Mouse (Mus musculus): Measurements from ENCODE around the gene Thtpa. TPM values are rescaled to one million over a fixed set of nuclear protein-coding genes. Genes with fewer than 3 reads are reported as not detected.
A peak's percentile ranks its signal among the peaks of the same experiment; 100 is the strongest.

Gene Thtpa
- total RNA-seq, 4 experiments from 2014 or later: 16.1 to 22.6 (median 21.0) TPM

GRCm38 (mm10) chr14:55106990-55107389 lies 12.4 kb downstream of the Thtpa start:
- no peak for DNase-seq

DNA sequence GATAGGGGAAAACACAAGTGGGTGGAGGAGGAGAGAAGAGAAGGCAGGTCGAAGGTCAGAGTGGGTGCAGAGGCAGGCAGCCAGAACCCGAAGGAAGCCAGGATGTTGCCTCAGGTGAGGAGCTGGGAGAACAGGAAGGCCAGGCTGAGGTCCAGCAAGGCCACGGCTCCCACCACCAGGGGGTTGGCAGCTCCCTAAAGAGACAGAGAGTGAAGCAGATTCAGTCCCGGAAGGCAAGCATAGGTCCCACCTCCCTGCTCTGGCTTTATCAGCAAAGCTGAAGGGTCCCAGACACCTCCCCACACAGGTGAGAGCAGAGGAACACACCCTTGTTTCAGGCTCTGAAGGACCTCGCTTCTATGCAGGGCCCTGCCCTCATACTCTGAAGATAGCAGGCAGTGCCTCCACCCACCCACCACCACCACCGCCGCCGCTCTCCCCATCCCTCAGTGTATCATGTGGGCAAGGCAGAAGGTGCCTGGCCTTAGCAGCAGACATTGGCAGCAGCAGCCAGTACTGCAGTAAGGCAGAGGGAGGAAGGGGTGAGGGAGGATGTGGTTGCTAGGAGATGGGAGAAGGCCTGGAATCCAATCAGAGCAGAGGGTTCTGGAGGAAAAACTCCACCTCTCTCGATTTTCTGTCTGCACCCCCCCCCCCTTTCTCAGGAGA lies 13.8 kb downstream of the Thtpa start:
- no peak for DNase-seq

GRCm38 (mm10) chr14:55109048-55109873 lies 14.7 kb downstream of the Thtpa start:
- DNase-seq: no peak

DNA sequence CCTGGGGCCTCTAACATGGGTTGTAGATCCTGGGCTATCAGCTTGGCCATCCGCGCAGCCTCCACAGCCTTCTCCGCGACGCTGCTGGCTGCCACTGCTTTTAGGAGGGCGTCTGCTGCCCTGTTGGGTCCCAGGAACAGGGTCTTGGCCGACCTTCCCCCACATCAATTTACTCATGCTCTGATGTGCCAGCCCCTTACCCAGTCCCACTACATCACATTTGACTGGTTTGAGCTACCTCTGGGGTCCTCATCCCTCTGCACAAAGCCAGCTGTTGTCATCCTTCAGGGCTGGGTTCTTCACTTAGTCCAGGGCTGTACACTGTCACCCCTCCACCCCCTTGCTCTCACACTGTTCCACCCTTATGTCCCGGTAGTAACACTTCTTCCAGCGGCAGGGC lies 15.5 kb downstream of the Thtpa start:
- no peak for DNase-seq

GRCm38 (mm10) chr14:55111720-55112119 lies 17.1 kb downstream of the Thtpa start:
- DNase-seq: no peak

DNA sequence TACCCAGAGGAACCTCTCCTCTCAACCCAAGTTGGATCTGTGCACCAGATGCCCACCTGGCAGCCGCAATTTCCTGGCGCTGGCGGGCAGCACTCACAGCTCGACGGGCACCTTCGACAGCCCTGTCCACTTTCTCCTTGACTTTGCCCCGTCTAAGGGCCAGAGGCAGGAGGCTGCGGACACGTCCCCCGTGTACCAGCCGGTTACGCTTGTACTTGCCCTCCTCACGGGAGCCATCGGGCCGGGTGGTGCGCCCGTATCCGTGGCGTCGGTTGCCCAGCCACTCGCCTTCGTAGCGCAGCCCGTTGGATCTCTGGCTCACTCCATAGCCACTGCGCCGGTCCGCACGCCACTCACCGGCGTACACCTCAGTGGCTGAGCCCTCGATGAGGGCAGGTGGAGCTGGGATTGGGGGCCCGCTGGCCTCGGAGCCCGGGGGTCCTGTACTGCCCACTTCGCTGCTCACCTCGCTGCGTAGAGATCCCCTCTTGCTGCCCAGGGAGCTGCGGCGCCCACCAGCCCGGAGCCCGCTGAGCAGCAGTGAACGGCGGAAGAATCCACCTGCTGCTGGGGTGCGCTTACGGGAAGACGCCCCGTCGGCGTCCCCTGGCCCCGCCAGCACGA lies 18.9 kb downstream of the Thtpa start:
- no peak for DNase-seq

DNA sequence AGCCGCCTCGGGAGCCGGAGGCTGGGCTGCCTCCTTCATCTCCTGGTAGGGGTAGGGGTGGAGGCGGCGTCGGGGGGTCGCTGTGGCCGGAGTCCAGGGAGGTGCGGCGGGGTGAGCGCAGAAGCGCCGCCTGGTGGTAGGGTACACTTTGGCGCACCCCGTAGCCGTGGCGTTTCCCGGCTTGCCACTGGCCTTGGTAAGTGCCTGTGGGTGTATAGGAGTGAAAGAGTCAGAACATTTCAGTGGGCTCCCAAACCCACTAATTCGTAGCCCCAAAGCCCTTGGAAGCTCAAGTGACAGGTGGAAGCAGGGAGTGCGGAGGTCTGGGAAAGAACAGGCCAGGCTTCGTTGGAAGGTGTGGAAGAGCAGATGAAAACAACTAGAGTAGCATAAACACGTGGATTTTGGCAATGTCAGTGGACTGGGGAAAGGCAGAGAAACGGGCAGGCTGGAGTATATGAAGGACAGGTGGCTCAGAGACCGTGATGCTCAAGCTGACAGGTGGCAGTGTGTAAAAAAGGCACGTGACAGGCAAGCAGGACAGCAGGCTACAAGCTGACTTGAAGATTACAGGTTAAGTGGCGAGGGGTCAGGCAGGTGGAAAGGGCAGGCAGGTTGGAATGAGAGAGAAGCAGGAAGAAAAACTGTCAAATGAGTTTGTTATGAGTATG lies 19.5 kb downstream of the Thtpa start:
- DNase-seq: no peak

DNA sequence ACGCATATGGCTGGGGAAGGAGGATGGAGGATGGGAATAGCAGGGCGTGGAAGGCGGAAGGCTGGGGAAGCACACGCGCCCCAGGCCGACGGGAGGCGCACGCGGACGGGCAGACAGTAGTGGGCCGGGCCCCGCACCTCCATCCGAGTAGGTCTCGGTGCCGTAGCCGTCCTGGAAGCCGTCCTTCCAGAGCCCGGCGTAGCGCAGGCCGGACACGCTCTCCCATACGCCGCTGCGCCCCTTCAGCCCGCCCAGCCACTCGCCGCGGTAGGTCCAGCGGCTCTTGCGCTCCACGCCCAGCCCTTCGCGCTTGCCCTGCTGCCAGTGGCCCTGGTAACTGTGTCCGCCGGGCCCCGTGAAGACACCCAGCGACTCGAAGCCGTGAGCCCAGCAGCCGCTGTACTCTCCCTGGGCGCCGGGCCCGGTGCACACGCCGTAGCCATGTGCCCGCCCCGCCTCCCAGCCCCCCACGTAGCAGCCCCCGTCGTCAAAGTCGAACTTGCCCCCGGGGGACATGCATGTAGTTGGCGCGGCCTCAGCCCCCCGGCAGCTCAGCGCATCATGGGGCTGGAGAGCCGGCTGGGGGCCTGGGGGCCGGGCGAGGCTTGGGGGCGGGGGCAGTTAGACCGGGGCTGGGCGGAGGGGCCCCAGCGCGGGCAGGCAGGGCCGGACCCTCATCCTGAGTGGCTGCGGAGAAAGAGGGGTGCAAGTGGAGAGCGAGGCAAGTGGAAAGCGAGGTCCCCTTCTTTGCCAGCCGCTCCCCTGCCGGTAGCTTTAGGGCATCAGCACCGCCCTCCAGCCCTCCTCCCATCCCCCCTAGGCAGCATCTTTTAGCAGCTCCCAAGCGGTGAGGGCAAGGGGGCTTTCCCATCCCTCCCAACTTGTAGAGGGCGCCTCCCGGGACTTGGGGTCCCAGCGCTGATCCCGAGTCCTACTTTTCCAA lies 20.4 kb downstream of the Thtpa start:
- no peak for DNase-seq

DNA sequence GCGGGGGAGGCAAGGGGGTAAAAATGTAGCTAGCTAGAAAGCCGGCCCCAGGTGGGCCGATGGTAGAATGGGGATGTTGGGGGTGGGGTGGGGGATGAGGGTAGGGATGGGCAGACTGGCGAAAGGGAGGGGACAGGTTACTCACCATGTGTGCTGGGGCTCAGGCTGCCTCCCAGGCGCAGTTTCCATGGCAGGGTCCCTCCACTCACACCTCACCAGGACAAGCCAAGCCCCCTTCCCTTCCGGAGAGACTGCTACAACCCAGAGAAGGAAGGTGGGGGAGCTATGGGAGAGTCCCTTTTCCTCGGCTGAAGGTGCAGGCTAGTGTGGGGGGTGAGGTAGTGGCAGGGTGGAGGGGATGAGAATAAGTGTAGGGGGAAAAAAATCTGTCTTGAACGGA lies 21.3 kb downstream of the Thtpa start:
- DNase-seq: no peak

DNA sequence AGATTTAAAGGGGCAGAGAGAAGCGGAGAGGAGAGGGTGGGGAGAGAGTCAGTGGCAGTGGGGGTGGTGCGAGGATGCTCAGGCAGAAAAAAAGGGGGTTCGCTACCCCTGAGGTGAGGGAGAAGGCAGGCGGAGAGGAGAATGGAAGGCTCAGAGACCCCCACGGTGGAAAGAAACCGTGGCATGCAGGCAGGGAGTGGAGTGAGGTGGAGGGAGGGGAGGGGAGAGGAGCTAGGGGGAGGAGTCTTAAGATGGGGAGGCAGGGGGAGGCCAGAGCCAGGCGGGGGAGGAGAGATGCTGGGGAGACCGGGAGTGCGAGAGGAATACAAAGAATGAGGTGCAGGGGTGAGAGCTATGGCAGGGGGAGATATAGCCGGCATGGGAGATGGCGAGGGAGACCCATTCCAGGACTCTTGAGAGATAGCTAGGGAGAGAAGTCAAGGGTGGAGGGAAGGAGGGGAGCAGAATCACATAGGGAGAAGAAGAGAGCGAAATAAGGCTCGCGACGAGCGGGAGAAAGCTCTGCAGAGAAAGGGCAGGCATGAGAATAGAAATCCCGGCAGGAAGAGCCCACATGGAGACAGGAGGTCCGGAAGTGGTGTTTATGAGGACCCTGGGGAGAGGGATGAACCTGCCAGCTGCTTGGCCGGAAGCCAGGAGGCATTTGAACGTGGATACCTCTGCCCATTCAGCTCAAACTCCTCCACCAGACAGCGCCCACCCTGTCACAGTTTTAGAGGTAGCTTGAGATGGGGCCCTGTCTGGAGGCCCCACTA lies 22.0 kb downstream of the Thtpa start, which contains the start of gene Jph4:
Jph4 (minus strand) TSS at position 511 of the 776 bp plus-strand sequence.
- DNase-seq: no peak

- no peak for DNase-seq
Measured at GRCm38 (mm10) chr14:55118852-55119251, 24.3 kb downstream of the Thtpa start.

GRCm38 (mm10) chr14:55119421-55120134 lies 25.0 kb downstream of the Thtpa start:
- no peak for DNase-seq

DNA sequence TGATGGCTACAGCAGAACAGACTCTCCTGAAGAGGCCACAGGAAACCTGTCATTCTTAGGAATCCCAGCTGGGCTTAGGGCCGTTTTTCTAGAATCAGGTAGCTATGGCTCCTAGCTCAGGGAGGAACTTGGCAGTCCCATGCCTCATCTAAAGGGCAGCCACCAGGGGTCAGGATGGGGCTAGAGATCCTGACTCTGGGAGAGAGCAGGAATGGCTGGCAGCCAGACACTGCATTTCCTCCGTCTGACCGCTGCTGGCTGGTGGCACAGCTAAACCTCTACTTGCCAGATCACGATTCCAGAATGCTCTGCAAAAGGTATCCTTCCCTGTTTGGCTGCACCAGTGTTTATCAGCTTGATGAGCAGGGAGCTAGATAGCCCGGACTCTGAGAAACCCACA lies 27.4 kb downstream of the Thtpa start:
- DNase-seq: peak; percentile 72

- no peak for DNase-seq
Measured at GRCm38 (mm10) chr14:55122359-55122758, 27.8 kb downstream of the Thtpa start.

DNA sequence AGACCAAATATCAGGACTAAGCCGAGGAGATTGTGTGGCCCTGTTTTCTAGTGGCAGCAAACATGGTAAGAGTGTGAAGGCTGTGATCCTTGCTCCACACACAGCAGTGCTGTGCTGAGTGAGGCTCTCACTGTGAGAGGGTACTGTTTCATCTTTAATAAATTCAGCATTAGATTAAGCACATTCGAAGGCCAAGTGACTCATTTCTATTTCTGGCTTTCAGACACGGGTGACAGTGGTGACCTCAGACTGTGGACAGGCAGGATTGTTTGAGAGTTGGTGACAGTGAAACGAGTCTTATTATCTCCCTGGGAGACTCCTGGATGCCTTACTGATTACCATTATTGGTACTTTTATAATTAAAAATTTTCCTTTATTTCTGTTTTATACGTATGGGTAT lies 31.1 kb downstream of the Thtpa start:
- DNase-seq: no peak

DNA sequence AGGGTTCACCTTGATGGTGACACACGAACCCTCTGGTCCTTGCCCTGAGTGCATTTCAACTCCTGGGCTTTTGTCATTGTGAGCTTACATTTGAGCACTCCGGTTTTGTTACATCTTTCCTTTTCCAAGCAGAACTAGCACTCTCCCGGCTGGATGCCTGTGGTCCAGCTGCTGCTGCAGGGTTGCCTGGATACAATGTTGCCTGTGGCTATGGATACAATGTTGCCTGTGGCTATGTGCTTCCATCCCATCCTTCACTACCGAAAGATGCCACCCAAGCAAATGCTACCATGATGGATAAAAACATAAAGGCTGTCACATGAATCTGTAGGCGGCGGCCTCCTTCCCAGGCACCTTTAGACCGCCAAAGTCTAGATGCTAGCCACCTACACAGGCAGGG lies 31.9 kb downstream of the Thtpa start:
- DNase-seq: no peak

GRCm38 (mm10) chr14:55135676-55136075 lies 41.1 kb downstream of the Thtpa start:
- DNase-seq: no peak

- DNase-seq: no peak
Measured at GRCm38 (mm10) chr14:55139313-55139712, 44.7 kb downstream of the Thtpa start.

GRCm38 (mm10) chr14:55146324-55146723 lies 51.7 kb downstream of the Thtpa start:
- DNase-seq: no peak

DNA sequence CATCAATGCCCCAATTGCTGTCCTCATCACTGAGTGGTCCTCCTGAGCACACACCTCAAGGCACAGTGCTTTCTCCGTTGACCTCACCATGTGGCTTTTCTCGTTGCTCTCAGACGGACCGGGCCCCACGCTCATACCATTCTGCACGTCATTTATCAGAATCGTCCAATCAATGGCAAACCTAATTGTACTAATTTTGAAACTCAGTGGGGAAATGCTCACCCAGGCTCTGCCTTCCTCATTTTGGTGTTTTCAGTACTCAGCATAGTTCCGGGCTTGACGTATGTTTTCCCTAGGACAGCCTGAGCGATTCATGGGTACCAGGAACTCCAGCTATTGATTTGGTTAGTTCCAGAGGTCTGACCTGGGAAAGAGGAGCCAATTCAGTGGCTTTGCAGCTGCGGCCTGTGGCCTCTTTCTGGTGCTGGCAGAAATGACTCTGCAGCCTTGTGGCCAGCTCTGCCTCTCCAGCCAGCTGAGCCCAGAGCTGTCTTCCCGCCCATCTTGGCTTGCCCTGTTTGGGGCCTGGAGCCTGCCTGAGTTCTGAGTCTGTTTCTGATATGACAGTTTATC lies 52.3 kb downstream of the Thtpa start:
- DNase-seq: no peak

Measured in adrenal gland, adult 8-10 months (tissue).